Mouse (Mus musculus) heart, postnatal 0 days (tissue): ENCODE measurements around the gene Diexf. TPM values are rescaled to one million over a fixed set of nuclear protein-coding genes. Genes with fewer than 3 reads are reported as not detected.
A peak's percentile ranks its signal among the peaks of the same experiment; 100 is the strongest.

Experiments
- ATAC-seq: fragments of 200-750 bp; cut with Nextera tagmentation; 2 replicates; pipeline ENCODE4 v1.8.0; 2017; ENCODE audit warnings: low read depth, moderate number of reproducible peaks, moderate library complexity; ENCODE audit not compliant: insufficient read depth
- DNase-seq: peaks from one replicate; pipeline ENCODE4 v3.0.0-alpha.2; 2016; ENCODE audit warnings: low spot score
- H3K27ac ChIP-seq: fragments of 300-500 bp; sonication (generic); 2 replicates; pipeline ENCODE4 v1.5.1; 2014; ENCODE audit warnings: low read depth, mild to moderate bottlenecking
- H3K27me3 ChIP-seq: fragments of 300-500 bp; sonication (generic); 2 replicates; pipeline ENCODE4 v1.6.1; 2014; ENCODE audit warnings: low read length, mixed read lengths; ENCODE audit not compliant: control insufficient read depth, insufficient read depth
- H3K36me3 ChIP-seq: fragments of 300-500 bp; sonication (generic); replicated peaks from 2 replicates; pipeline ENCODE4 v1.6.1; 2014; ENCODE audit warnings: low read length, mixed read lengths; ENCODE audit not compliant: control insufficient read depth, insufficient read depth
- H3K4me1 ChIP-seq: fragments of 300-500 bp; sonication (generic); 2 replicates; pipeline ENCODE4 v1.6.1; 2014; ENCODE audit warnings: antibody characterized with exemption; ENCODE audit not compliant: control insufficient read depth, insufficient read depth
- H3K4me2 ChIP-seq: fragments of 300-500 bp; sonication (generic); 2 replicates; pipeline ENCODE4 v1.6.1; 2014; ENCODE audit warnings: low read depth, mild to moderate bottlenecking, low read length, moderate library complexity
- H3K4me3 ChIP-seq: fragments of 300-500 bp; sonication (generic); 2 replicates; pipeline ENCODE4 v1.5.1; 2014; ENCODE audit warnings: low read depth, low read length
- H3K9ac ChIP-seq: fragments of 300-500 bp; sonication (generic); replicated peaks from 2 replicates; pipeline ENCODE4 v1.6.1; 2014; ENCODE audit warnings: low read depth, low read length, mixed read lengths
- H3K9me3 ChIP-seq: fragments of 300-500 bp; sonication (generic); replicated peaks from 2 replicates; pipeline ENCODE4 v1.6.1; 2016; ENCODE audit warnings: low read length; ENCODE audit not compliant: control insufficient read depth
- CTCF ChIP-seq: IDR thresholded peaks from 2 replicates; pipeline ENCODE4 v1.5.1; 2016; ENCODE audit warnings: antibody characterized with exemption, control low read depth, low read depth
- EP300 ChIP-seq: IDR thresholded peaks from 2 replicates; pipeline ENCODE4 v1.6.1; 2016; ENCODE audit warnings: antibody characterized with exemption, low read depth
- WGBS: fragments of 180-500 bp; shearing (Covaris S2); extraction: QIAGEN DNeasy Blood & Tissue Kit; methylation state at CpG from one replicate; pipeline ENCODE4 v1.1.7; 2014; 5-methylcytosine and 5-hydroxymethylcytosine counted together
- polyA plus RNA-seq: library from polyadenylated mRNA; unstranded; fragments of >200 nt; fragmentation: Nextera tagmentation; extraction: Ambion mirVana; gene quantifications from 2 replicates; pipeline ENCODE4 v1.2.1, GENCODE M21; 2015
- total RNA-seq: library from RNA; depleted of rRNA; stranded (reverse); fragments of >200 nt; gene quantifications from 2 replicates; pipeline ENCODE4 v1.2.3, GENCODE M21; 2014; ENCODE audit warnings: low replicate concordance; rRNA removed

Diexf gene
- total RNA-seq: 2.1 and 6.3 TPM in 2 replicates
- polyA plus RNA-seq: 2.1 and 2.8 TPM in 2 replicates

DNA sequence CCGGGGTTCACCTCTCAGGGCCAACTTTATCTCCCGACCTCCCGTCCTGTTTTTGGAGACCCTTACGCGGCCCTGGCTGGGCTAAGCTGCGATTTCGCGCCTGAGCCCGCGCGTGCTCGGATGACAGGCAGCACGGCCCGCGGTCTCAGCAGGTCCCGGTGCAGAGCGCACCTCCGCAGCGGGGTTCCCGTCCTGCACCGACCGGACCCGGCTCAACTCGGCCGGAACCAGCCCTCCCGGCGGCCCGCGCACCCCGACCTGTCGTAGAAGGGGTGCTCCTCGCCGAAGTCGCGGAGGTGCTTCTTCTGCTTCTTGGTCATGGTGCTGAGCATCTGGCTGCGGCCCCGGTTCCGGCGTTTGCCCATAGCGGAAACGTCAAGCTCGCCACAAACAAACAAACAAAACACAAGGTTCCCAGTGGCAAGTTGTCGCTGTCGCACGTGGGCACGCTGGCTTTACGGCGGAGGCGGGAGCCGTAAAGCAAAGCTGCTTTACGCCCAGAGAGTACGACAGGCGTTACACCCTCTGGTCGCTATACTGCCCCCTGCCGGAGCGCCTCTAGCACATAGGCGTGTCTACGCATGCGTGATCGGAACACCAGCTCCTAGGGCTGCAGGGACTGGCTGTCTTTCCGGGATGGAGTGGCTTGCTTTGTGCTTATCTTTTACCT, at the start of gene Diexf:
Gene Diexf (minus strand): TSS at position 487 of the 670 bp plus-strand sequence.
- Histone ChIP-seq H3K9me3 (no peaks in the 10 kb centered on the region), H3K4me2 (peak within 1 kb of the TSS; percentile 82), H3K36me3 (peaks cover 20% of the 10 kb centered on the region), H3K27ac (no peak within 1 kb of the TSS), H3K4me1 (no peaks in the 10 kb centered on the region; the same call in 1 of the 2 replicates), H3K27me3 (no peaks in the 10 kb centered on the region), H3K4me3 (peak within 1 kb of the TSS; percentile 87), H3K9ac (peak within 1 kb of the TSS; percentile 76)
- DNase-seq: peak; percentile 99
- WGBS: under 1% methylated on average over 61 of the region's 61 CpGs
- TF ChIP-seq EP300 (no peak), CTCF (peak; percentile 99)
- peak; percentile 95 for ATAC-seq

GRCm38 (mm10) chr1:193174143-193174733, 44.2 kb upstream of the Diexf start:
- TF ChIP-seq CTCF (no peak), EP300 (no peak)
- Histone ChIP-seq H3K27me3 (no peaks in the 10 kb centered on the region), H3K4me3 (peak overlapping the region; percentile 72), H3K36me3 (no peaks in the 10 kb centered on the region), H3K4me1 (peaks cover 33% of the 10 kb centered on the region), H3K4me2 (peak overlapping the region; percentile 68), H3K9ac (peak overlapping the region; percentile 70), H3K27ac (peak overlapping the region; percentile 86; the same call in 1 of the 2 replicates), H3K9me3 (no peaks in the 10 kb centered on the region)
- WGBS: 37% methylated on average over 13 of the region's 13 CpGs
- ATAC-seq (no peak), DNase-seq (no peak)

- Histone ChIP-seq H3K27ac (peak overlapping the region; percentile 86), H3K27me3 (no peaks in the 10 kb centered on the region), H3K9ac (peak overlapping the region; percentile 70), H3K4me1 (peaks cover 33% of the 10 kb centered on the region), H3K4me3 (peak overlapping the region; percentile 72), H3K36me3 (no peaks in the 10 kb centered on the region), H3K9me3 (no peaks in the 10 kb centered on the region), H3K4me2 (peak overlapping the region; percentile 68)
- 15% methylated on average over 9 of the region's 9 CpGs for WGBS
- DNase-seq (no peak), ATAC-seq (no peak)
- TF ChIP-seq CTCF (no peak), EP300 (no peak)
These were observed 43.7 kb upstream of the Diexf start for GRCm38 (mm10) chr1:193173810-193174129.

- TF ChIP-seq CTCF: peak; percentile 4; the same call in 1 of the 2 replicates
- peak; percentile 79 for TF ChIP-seq EP300
- WGBS: under 1% methylated on average over 48 of the region's 48 CpGs
These were observed 43.1 kb upstream of the Diexf start for GRCm38 (mm10) chr1:193172991-193173809.

DNA sequence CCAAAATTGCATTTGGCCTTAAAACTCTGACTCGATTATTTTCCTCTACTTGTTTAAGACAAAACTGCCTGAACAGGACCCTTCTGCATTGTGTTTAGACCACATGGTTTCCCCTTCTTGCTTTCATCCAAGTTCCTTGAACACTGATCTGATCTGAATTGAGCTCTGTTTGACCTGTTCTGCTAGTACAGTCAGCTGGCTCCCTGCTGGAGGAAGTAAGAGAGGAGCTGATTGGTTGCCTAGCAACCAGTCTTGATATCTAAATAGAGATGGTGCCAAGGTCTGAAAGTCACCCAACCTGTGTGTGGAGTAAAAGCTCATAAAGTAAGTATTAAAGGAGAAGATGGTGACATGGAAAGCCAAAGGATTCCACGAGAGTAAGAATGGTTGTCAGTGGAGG, 39.8 kb upstream of the Diexf start:
- Histone ChIP-seq H3K27me3 (no peaks in the 10 kb centered on the region), H3K4me2 (no peak overlapping the region), H3K36me3 (no peaks in the 10 kb centered on the region), H3K9me3 (no peaks in the 10 kb centered on the region), H3K27ac (no peak overlapping the region), H3K9ac (no peak overlapping the region), H3K4me1 (peaks cover 25% of the 10 kb centered on the region), H3K4me3 (no peak overlapping the region)
- TF ChIP-seq EP300: no peak
- 75% methylated on average over 2 of the region's 2 CpGs for WGBS
- DNase-seq (peak; percentile 74), ATAC-seq (no peak)

More at GRCm38 (mm10) chr1:193172991-193173809, 43.1 kb upstream of the Diexf start:
- Histone ChIP-seq H3K4me2 (peak overlapping the region; percentile 68), H3K27ac (peak overlapping the region; percentile 86), H3K27me3 (no peaks in the 10 kb centered on the region), H3K9me3 (no peaks in the 10 kb centered on the region), H3K4me3 (peak overlapping the region; percentile 72), H3K9ac (peak overlapping the region; percentile 72), H3K4me1 (peaks cover 33% of the 10 kb centered on the region), H3K36me3 (no peaks in the 10 kb centered on the region)
- peak; percentile 99 for ATAC-seq
- DNase-seq: peak; percentile 98
